Mouse (Mus musculus): ENCODE data around the gene Nans. TPM values are rescaled to one million over a fixed set of nuclear protein-coding genes. Genes with fewer than 3 reads are reported as not detected.
A peak's percentile ranks its signal among the peaks of the same experiment; 100 is the strongest.

Gene Nans
- polyA plus RNA-seq, 1 experiment = 20.6 TPM

DNA sequence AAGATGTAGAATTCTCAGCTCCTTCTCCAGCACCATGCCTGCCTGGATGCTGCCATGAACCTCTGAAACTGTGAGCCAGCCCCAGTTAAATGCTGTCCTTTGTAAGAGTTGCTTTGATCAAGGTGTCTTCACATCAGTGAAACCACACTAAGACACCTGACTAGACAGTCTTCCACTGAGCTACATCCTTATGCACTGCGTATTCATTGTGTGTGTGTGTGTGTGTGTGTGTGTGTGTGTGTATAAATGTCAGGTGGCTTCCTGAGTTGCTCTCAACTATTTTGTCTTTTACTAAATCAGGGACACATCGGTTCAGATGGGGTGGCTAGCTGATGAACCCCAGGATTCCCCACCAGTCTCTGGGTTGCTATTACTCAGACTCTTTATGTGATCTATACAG lies 10.0 kb upstream of the Nans start:
- no peak for DNase-seq (ENCODE audit: extremely low spot score in 1 of 2, low spot score in 1 of 2)

DNA sequence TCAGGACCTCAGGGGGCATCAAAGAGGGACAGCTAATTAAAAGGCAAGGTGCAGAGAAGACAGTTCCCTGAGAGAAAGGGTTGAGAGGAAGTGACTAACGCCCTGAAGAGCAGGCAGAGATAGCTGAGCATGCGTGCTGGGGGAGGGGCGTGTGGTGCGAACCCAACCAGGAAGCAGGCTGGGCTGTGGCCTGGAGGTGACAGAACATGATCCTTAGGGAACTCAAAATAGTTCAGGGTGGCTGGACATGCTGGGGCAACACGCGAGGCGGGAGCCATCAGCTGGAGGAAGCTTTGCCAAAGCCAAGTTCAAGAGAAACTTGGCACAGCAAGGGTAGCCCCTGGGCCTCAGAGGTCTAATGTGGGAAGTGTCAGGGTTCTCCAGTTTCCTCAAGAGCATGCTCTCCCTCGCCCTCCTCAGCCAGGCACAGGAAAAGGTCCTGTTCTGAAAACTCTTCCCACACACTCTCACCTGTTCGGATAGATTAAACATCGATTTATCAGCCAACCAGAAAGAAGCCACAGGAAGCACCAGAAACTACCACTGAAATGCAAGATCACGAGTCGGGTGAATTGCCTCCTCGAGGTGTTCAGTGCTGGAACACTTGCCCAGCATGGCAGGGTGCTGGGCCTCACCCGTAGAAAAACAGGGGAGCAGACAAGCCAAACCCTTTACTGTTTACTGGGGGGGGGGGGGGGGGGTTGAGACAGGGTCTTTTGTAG lies 3.2 kb upstream of the Nans start:
- peak in 1 of 2 experiments; percentile 26 for DNase-seq (ENCODE audit: extremely low spot score in 1 of 2, low spot score in 1 of 2)

DNA sequence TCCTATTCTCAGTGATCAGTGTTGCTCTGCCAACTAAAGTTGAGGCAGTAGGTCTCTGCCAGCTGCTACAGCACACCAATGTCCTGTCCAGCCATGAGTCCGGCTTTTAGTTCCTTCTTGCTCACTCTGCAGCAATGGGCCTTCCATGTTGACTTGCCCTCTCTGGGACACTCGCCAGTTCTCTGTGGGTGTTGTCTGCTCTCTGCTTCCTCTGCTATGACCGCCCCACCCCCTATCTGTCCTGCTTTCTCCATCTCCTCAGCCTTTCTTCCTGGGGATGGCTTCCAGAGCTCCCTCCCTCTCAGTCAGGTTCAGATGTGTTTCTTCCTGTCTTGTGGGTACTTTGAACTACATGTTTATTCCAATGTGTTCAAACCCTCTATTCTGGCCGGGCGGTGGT lies 1.7 kb upstream of the Nans start:
- DNase-seq (ENCODE audit: extremely low spot score in 1 of 2, low spot score in 1 of 2) = peak in 1 of 2 experiments; percentile 25

DNA sequence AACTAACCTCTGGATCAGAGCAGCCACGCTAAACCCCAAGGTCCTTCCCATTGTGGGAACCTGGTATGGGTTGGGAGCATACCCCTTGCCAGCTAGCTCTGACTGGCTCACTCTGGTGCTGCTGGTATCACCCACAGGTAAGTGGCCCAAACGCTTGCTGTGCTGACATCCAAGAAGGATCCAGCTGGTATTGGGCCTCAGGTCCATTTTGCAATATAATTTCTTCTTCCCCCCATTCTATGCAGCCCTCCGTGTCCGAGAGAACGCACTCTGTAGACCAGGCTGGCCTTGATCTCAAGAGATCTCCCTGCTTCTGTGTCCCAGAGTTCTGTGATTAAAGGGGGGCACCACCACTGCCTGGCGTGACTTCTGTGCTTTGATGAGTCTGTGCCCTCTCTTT lies 4.0 kb downstream of the Nans start:
- no peak for DNase-seq (ENCODE audit: extremely low spot score in 1 of 2, low spot score in 1 of 2)

DNA sequence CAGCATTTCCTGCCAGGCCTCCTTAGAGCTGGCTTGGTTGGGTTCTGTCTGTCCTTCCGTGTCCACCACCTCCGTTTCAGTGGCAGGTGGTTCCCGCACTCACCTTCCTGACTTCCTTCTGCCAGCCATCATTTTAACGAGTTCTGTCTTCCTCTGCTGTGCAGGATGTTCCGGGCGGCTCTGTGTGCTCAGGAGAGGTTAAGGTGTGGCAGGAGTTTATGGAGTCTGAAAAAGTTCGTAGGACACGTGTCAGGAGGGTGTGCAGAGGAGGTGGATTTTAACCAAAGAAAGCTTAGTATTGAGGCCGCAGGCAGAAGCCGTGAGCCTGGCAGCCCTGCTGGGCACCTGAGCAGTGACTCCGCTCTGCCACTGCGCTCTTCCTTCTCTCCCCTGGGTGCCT lies 6.5 kb downstream of the Nans start:
- DNase-seq (ENCODE audit: extremely low spot score in 1 of 2, low spot score in 1 of 2) = no peak

DNA sequence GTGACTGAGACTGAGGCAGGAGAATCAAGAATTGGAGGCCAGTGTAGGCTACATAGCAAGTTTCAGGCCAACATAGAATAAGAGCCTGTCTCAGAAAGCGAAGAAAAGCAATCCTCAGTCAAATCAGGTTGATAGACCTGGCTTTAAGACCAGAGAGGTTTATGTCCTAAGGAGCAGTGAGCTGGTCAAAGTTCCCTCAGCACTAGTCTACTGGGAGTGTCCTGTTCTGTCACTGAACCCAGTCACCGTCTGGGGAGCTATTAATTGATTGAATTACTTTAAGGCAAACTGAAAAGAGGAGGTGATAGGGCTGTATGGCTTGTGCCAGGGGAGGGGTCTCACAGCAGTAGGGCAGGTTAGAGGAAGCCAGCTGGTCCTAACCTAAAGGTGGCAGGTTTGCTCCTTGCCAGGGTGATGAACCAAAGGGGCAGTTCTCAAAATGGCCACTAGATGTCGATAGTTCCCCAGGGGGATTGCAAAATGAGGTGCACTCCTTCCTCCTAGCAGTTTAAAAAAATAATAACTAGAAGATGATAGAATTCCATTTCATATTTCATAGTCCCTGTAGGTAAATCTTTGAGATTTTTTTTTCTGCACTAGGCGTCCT lies 8.3 kb downstream of the Nans start:
- peak in 1 of 2 experiments; percentile 89 for DNase-seq (ENCODE audit: extremely low spot score in 1 of 2, low spot score in 1 of 2)

DNA sequence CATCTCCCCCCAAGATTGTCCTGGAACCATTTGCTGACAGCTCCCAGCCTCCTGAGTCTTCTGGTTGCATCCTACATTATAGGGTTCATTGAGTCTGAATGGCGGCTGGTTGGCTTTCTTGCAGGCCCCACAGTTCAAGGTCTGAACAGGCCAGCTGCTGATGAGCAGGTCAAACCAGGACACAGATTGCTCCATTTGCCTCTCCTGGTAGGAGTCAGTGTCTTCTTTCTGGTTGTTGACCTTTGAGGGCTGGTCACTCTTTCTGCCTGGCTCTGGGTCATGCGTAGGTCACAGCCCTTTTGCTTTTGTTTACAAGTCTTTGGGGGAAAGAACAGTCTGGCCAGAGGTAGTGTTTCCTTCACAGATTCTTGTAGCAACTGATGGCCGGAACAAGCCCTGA lies 9.5 kb downstream of the Nans start:
- DNase-seq (ENCODE audit: extremely low spot score in 1 of 2, low spot score in 1 of 2) = no peak

DNA sequence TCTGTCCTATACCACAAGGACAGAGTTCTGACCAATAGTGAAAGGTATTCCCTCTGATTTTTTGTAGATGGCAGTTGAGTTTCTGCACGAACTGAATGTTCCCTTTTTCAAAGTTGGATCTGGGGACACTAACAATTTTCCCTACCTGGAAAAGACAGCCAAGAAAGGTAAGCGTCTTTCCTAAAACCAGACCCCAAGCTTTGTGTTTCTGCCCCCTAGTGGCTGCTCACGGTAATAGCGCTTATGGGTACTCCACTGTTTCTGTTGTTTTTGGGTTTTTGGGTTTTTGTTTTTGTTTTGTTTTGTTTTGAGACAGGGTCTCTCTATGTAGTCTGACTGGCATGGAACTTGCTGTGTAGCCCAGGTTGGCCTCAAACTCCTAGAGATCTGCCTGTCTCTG lies 9.9 kb downstream of the Nans start:
- DNase-seq (ENCODE audit: extremely low spot score in 1 of 2, low spot score in 1 of 2) = peak in 1 of 2 experiments; percentile 60

DNA sequence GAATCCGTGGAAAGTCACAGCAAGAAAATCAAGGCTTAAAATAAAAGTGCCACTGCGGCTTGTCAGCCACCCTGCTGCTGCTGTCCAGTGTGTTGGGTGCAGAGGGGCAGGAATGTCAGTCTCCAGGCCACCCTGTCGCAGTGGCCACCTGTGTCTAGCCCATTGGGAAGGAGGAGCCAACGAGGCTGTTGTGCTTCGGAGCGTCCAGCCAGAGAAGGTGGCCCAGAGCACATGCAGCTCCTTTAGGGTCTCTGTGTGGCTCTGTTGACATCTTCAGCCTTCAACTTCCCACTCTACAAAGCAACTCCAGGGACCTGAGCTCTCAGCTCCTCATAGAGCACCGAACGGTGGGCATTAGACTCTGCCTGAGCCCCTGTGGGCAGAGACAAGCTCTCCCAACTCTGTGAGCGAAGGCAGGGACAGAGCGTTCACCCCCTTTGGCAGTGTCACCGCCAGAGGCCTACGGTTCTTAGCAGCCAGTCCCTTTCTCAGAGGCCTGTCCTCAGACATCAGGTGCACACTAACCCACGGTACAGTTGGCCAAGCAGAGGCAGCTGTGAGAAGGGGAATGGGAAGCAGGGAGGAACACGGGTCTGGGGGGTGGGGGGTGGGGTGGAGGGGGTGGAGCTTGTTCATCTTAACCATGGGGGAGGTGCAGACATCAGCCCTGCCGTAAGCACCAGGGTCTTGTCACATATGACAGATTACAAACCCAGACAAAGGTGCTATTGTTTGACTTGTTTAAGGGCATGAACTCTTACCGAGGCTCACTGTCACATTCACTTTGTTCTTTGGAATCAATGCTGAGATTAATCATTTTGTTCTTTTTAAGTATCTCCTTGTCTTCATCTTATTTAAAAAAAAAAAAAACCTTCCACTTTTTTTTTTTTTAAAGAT lies 13.8 kb downstream of the Nans start:
- no peak for DNase-seq (ENCODE audit: extremely low spot score in 1 of 2, low spot score in 1 of 2)

DNA sequence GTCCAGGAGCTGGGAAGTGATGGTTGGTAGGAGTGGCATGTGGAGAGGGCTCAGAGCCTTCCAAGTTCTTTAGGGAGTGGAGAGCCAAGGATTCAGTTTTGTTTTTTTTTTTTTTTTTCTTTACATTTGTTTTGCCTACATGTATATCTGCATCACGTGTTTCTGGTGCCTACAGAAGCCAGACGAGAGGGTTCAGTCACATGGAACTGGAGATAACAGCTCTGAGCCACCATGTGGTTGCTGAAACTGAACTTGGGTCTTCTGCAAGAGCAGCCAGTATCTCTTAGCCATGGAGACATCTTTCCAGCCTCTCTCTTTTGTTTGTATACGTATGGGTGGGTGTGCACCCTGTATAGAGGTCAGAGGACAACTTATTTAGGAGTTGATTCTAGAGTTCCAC lies 14.8 kb downstream of the Nans start:
- DNase-seq (ENCODE audit: extremely low spot score in 1 of 2, low spot score in 1 of 2) = no peak

DNA sequence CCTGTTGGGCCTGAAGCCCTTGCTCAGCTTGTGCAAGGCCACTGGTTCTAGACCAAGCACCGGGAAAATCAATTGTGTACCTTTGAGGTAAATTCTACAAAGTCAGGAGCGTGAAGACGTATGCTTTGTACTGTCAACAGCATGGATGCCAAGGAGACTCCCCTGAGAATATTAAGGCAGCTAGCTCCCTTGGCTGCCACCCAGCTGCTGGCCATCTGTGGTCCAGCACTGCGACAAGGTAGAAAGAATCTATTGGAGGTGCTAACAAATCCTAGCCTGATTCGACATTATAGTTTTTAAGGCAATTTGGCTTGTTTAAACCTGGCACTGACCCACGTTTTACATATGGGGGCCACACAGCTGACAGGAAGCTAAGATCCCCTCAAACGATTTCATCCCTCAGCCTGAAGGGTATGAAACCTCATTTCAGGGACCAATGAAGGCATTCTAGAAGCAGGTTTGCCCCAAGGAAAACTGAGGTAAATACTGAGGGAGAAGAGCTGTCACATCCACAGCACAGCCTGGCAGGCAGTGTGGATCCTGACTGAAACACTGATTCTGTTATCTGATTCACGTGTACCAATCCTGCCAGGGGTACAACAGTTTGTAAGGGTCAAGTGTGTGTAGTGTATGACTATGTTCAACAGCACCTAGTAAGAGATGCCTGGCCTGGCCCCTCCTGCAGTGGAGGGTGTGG lies 16.5 kb downstream of the Nans start:
- no peak for DNase-seq (ENCODE audit: extremely low spot score in 1 of 2, low spot score in 1 of 2)

DNA sequence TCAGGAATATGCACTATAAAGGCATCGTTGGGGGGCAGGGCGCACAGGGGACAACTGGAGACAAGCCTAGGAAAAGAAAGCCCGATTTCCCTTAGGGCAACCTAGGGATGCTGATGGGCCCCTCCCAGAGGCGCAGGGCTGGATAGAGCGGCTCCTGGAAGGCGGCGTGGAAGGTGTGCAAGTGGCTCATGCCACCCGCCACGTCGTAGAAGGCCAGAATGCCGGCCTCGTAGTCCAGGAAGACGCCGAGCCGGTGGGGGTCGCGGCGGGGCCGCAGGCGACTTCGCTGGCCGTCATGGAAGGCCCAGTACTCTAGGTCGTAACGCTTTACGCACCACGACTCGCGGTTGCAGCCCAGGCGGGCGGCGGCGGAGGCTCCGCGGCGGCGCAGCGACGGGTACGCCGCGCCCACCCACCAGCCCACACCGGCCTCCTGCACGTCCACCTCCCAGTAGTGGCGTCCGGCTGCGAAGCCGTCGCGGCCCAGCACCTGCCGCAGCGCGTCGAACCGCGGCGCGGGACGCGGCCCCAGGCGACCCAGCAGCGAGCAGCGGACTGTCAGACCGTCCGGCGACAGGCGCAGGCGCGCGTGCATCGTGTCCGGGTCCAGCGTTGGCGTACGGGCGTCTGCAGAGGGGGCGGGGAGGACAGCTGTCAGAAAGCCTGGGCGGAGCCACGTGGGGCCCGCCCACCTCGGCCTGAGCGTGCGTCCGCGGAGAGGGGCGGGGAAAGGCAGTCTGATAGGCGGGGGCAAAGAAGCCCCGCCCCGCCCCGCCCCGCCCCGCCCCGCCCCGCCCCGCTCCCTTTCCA lies 18.0 kb downstream of the Nans start:
- DNase-seq (ENCODE audit: extremely low spot score in 1 of 2, low spot score in 1 of 2) = peak; percentile 85 to 95

DNA sequence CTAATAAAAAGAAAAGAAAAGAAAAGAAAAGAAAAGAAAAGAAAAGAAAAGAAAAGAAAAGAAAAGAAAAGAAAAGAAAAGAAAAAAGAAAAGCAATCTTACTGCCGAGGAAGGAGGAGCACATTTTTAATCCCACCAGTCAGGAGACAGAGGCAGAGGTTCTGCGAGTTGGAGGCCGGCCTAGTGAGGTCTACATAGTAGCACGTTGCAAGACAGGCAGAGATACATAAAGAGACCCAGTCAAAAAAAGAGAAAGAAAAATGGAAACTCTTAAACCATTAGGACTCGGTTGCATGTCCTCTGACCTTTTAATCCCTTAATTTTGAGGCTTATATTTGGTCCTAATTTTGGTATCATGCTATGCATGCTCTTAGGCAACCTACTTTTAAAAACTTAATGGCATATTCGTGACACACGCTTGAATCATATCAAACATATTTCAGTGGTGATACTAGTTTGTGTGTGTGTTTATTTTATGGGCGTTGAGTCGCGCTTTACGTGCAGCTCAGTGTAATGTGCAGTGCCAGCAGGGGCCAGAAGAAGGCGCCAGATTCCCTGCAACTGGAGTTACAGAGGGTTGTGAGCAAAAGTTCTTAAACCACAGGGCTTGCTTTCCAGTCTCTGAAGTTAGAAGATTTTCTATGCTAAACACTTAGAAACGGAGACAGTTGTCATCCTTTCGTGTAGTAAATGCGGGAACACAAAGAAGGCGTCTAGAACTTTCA lies 18.9 kb downstream of the Nans start:
- peak in 1 of 2 experiments; percentile 85 for DNase-seq (ENCODE audit: extremely low spot score in 1 of 2, low spot score in 1 of 2)

DNA sequence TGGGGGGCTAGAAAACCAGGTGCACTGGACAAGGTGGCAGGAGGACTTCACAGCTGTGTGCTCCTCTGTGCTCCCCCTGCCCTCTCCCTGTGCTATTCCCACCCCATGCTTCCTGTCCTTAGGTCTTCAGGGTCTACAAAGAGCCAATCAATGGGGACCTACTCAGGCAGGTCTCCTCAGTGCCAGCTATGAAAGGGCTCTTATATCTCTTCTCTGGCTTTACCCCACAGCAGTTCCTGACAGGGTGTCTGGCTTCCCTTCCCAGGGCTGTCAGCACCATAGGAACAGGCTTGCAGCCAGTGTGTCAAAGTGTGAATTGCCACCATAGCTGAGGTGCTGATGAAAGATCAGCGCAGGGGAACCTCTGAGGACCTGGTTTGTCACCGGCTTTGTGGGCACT lies 31.4 kb downstream of the Nans start:
- no peak for DNase-seq (ENCODE audit: extremely low spot score in 1 of 2, low spot score in 1 of 2)

DNA sequence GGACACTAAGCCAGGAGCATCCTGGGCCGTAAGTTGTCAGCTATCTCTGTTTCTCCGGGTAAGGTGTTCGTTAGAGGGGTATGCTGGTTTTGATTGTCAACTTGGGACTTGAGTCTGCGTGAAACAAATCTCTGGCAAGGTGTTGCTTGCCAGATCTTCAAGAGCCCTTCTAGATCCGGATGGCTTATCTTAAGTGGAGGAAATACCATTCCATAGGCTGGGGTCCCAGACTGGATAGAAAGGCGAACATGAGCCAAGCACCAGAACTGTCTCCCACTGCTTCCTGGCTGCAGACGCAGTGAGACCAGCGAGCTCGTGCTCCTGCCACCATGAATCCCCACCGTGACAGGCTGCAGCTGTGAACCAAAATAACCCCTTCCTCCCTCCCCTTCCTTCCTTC lies 32.4 kb downstream of the Nans start:
- no peak for DNase-seq (ENCODE audit: extremely low spot score in 1 of 2, low spot score in 1 of 2)

DNA sequence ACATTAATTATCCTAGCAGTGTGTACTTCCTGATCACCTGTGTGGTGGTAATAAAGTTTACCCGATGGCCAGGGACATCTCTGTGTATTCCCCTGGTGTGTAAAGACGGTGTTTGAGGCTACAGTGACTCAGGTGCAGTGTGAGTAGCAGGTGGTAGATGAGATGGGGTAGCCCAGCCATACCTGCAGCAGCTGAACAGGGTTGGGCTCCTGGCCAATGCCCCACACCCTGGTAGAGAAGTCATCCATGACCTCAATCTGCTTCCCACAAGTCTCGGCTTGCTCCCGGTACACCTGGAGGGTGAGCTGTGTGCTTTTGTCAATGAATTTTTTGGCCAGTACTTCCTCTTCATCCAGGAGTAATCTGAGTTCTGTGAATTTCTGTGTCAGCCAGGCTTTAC lies 34.3 kb downstream of the Nans start:
- no peak for DNase-seq (ENCODE audit: extremely low spot score in 1 of 2, low spot score in 1 of 2)

DNA sequence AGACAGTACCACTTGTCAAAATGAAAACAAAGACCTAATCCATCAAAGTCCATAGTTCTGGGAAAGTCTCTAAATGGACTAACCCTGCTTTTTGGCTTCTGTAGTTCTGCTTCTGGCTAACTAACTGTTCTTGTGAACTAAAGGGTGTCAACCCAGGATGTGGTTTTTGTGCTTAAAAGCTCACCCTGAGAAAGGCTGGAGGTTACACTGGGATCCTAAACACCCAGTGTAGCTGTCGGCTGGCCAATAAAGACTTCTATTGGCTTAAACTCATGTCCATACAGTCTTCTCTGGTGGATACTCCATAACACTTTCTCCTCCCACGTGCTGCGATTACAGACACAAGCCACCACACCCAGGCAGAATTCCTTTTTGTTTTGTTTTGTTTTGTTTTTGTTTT lies 37.2 kb downstream of the Nans start:
- no peak for DNase-seq (ENCODE audit: extremely low spot score in 1 of 2, low spot score in 1 of 2)

DNA sequence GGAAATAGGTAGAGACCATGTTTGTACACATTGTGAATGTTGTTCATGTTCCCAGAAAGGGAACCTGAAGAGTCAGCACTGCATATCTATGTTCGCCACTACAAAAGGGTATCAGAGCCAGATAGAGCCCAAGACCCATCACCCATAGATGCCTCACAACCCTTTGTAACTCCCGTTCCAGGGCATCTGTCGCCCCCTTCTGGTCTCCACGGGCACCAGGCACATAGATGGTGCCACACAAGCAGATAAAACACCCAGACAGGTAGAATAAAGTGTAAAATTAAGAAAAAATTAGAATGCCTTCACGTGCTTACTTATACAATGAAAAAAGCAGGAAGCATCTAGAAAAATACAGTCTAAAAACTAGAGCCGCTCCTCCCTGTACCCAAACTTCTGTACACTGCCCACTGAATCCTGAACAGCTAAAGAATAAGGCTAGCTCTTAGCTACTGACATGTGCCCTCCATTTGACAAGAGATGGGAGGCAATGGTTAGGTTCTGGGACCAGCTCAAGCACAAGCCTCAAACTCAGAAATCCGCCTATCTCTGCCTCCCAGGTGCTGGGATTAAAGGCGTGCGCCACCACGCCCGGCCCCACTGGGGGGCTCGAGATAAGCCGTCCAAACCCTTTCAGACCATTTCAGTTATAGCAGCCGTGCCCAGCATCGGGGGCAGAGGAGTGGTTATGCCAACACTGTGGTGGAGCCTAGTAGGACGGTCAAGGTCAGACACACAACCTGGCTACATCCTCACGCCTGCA lies 37.9 kb downstream of the Nans start:
- no peak for DNase-seq (ENCODE audit: extremely low spot score in 1 of 2, low spot score in 1 of 2)

DNA sequence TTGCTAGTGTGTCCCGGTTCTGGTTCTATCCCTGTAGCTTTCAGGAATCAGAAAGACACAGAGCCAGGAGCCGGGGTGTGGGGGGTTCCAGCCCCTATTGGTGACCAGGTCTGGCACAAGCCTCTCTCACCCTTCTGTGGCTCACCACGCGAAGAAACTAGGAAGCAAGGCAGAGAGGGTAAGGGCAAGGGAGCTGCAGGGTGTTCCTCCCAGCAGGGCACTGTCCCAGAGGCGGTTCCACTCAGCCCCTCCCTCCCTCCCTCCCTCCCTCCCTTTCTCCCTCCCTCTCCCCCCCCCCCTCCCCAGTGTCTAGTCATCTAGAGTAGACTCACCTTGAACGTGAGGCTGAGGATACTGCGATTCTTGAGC lies 38.5 kb downstream of the Nans start:
- no peak for DNase-seq (ENCODE audit: extremely low spot score in 1 of 2, low spot score in 1 of 2)

Measured in frontal cortex, adult 2 months (tissue).